Mouse (Mus musculus): ENCODE data around the gene Il13. TPM values are rescaled to one million over a fixed set of nuclear protein-coding genes. Genes with fewer than 3 reads are reported as not detected.

Gene Il13
- total and polyA plus RNA-seq, 3 experiments, result 2.8 to 4.8 (median 3.6) TPM

DNA sequence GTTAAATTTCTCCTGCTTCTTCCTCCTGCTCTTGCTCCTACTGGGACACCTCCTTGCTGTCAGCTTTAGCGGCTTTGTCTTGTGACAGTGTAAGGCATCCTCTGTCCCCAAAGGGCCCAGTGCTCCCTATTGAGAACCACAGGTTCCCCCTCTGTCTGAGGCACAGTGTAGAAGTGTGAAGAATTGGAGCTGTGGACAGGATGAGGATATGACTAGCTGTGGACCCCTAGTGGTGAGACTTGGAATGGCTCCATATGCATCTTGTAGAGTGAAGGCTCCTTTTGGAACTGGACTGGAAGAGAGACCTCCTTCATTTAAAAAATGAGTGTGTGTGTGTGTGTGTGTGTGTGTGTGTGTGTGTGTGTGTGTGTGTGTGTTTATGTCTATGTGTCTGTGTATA lies 6.6 kb downstream of the Il13 start (continued):
- peak; percentile 60; the same call in 1 of the 2 replicates for TF ChIP-seq ZMIZ1 (IDR thresholded peaks at IDR 0.05; ENCODE audit: low read depth, low read length)
- no peak; the same call in 1 of the 2 replicates for TF ChIP-seq JUND (conservative IDR thresholded peaks at IDR 0.05; ENCODE audit: low read depth, low read length)
- peak; percentile 66 for TF ChIP-seq EP300 (IDR thresholded peaks at IDR 0.05; ENCODE audit: low read length)
- TF ChIP-seq NELFE (IDR thresholded peaks at IDR 0.05; ENCODE audit: low read depth, low read length), result peak; percentile 72
- TF ChIP-seq JUN (IDR thresholded peaks at IDR 0.05; ENCODE audit: insufficient read depth, low read depth, low read length), result peak; percentile 46; the same call in 1 of the 2 replicates
- peak; percentile 43; the same call in 1 of the 2 replicates for TF ChIP-seq ELF1 (IDR thresholded peaks at IDR 0.05; ENCODE audit: low read depth, low read length)

DNA sequence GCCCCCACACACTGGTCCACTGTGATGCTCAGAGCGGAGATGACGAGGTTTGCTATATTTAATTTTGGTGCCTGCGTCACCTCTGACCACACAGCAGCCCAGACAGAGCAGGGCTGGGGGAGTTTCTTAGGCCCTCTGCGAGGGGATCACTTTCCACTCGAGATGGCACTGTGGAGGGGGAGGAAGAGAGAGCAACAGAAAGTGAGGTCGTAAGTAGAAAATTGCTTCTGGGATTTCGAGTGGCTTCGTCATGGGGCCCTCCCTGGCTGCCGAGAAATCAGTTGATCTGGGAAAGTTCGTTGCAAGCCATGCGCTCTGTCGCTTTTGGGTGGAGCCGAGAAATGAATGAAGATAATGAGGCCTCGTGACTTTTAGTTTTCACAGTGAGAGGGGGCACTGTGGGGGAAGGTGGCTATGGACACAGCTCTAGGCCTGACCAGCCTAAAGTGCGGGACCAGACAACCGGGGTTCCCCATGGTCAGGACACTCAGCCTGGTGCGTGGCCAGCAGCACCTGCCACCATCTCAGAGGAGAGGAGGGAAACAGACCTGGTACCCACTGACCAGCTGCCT lies 7.6 kb downstream of the Il13 start:
- Histone ChIP-seq H3K27ac (ENCODE audit: insufficient read depth, low read depth) (peak overlapping the region; percentile 95), H3K4me3 (replicated peaks in 1 of 3; ENCODE audit: low read depth in 2 of 3, low read length in 2 of 3, poor library complexity in 1 of 3) (peak overlapping the region; percentile 43 to 50 (median 45)), H3K9me3 (replicated peaks; ENCODE audit: low read length) (peaks cover 8% of the 10 kb centered on the region), H3K27me3 (replicated peaks) (no peaks in the 10 kb centered on the region), H3K9ac (ENCODE audit: insufficient read depth, low read depth) (peak overlapping the region; percentile 32), H3K79me2 (replicated peaks; ENCODE audit: control insufficient read depth, extremely low read depth, insufficient read depth, poor library complexity, severe bottlenecking) (no peaks in the 10 kb centered on the region), H3K36me3 (replicated peaks in 1 of 2; ENCODE audit: control insufficient read depth in 1 of 2, insufficient read depth in 1 of 2, low read length in 1 of 2) (peaks cover 0 to 22% of the 10 kb centered on the region in 2 experiments), H3K4me2 (ENCODE audit: insufficient read depth, low read depth, poor library complexity, severe bottlenecking) (peak overlapping the region; percentile 52), H3K4me1 (ENCODE audit: control insufficient read depth in 1 of 2, insufficient read depth in 2 of 2) (peaks cover 29 to 76% of the 10 kb centered on the region in 2 experiments)
- dilution Hi-C loops (cut with MboI; ENCODE audit: extremely low pct_ligation_motif_present, extremely low pct_unique_long_range_greater_than_20kb, low sequenced_read_pairs) (no loop called here), in situ Hi-C loops (cut with MboI; ENCODE audit: low pct_ligation_motif_present, low pct_unique_long_range_greater_than_20kb, low sequenced_read_pairs) (no loop called here)
- peak; percentile 93 for DNase-seq (ENCODE audit: extremely low read depth)
- no peak for TF ChIP-seq PAX5 (IDR thresholded peaks at IDR 0.05; ENCODE audit: low read length)
- peak; percentile 67; the same call in 1 of the 2 replicates for TF ChIP-seq MAFK (IDR thresholded peaks at IDR 0.05; ENCODE audit: insufficient replicate concordance, low read length)
- TF ChIP-seq NELFE (IDR thresholded peaks at IDR 0.05; ENCODE audit: low read depth, low read length), result peak; percentile 69
- TF ChIP-seq ZMIZ1 (IDR thresholded peaks at IDR 0.05; ENCODE audit: low read depth, low read length), result peak; percentile 47; the same call in 1 of the 2 replicates
- peak; percentile 95 for TF ChIP-seq IRF4 (IDR thresholded peaks at IDR 0.05; ENCODE audit: low read depth, low read length)
- peak; percentile 73; the same call in 1 of the 2 replicates for TF ChIP-seq MXI1 (IDR thresholded peaks at IDR 0.05; ENCODE audit: low read depth, low read length)
- no peak for TF ChIP-seq E2F4 (IDR thresholded peaks at IDR 0.05; ENCODE audit: insufficient replicate concordance, low read depth, low read length)
- peak; percentile 99 for TF ChIP-seq MEF2A (IDR thresholded peaks at IDR 0.05; ENCODE audit: borderline replicate concordance, low read depth, low read length)
- peak; percentile 96 for TF ChIP-seq MAX (IDR thresholded peaks at IDR 0.05; ENCODE audit: low read length)
- TF ChIP-seq TBP (conservative IDR thresholded peaks at IDR 0.05; ENCODE audit: low read depth, low read length), result peak; percentile 67; the same call in 1 of the 2 replicates
- peak; percentile 90 for TF ChIP-seq JUN (IDR thresholded peaks at IDR 0.05; ENCODE audit: insufficient read depth, low read depth, low read length)
- TF ChIP-seq GABPA (IDR thresholded peaks at IDR 0.05; ENCODE audit: insufficient replicate concordance, low read depth, low read length), result no peak
- TF ChIP-seq KAT2A (IDR thresholded peaks at IDR 0.05; ENCODE audit: insufficient replicate concordance, low read length), result 0 out of 2 replicates have a peak, but pooled peaks have one; percentile 45
- TF ChIP-seq MYC (IDR thresholded peaks at IDR 0.05; ENCODE audit: low read depth, low read length), result peak; percentile 93
- peak; percentile 98 for TF ChIP-seq ETS1 (conservative IDR thresholded peaks at IDR 0.05; ENCODE audit: low read depth, low read length)
- TF ChIP-seq TCF12 (IDR thresholded peaks at IDR 0.05; ENCODE audit: low read depth, low read length), result peak; percentile 89
- TF ChIP-seq MAZ (IDR thresholded peaks at IDR 0.05; ENCODE audit: low read depth, low read length), result peak; percentile 96
- no peak for TF ChIP-seq CHD1 (IDR thresholded peaks at IDR 0.05; ENCODE audit: low read depth, low read length)
- peak; percentile 83 for TF ChIP-seq EP300 (IDR thresholded peaks at IDR 0.05; ENCODE audit: low read length)
- TF ChIP-seq USF2 (conservative IDR thresholded peaks at IDR 0.05; ENCODE audit: low read depth, low read length), result peak; percentile 20; the same call in 1 of the 2 replicates
- peak; percentile 79 for TF ChIP-seq JUND (conservative IDR thresholded peaks at IDR 0.05; ENCODE audit: low read depth, low read length)
- TF ChIP-seq CTCF (conservative IDR thresholded peaks at IDR 0.05 in 1 of 2, IDR thresholded peaks at IDR 0.05 in 1 of 2; ENCODE audit: low read depth in 2 of 2, low read length in 2 of 2), result peak in 1 of 2 experiments; percentile 8; a peak in 2 of 4 replicates
- TF ChIP-seq ELF1 (IDR thresholded peaks at IDR 0.05; ENCODE audit: low read depth, low read length), result peak; percentile 62
- peak; percentile 83 for TF ChIP-seq BHLHE40 (IDR thresholded peaks at IDR 0.05; ENCODE audit: low read depth, low read length)
- TF ChIP-seq ZC3H11A (IDR thresholded peaks at IDR 0.05; ENCODE audit: low read depth, low read length), result no peak
- peak; percentile 44; the same call in 1 of the 2 replicates for TF ChIP-seq ZNF384 (IDR thresholded peaks at IDR 0.05; ENCODE audit: low read depth, low read length)
- TF ChIP-seq CHD2 (IDR thresholded peaks at IDR 0.05; ENCODE audit: low read length), result peak; percentile 75; the same call in 1 of the 2 replicates
- no peak; the same call in 1 of the 2 replicates for TF ChIP-seq UBTF (IDR thresholded peaks at IDR 0.05; ENCODE audit: low read depth, low read length)
- TF ChIP-seq HCFC1 (IDR thresholded peaks at IDR 0.05; ENCODE audit: low read depth, low read length), result peak; percentile 48; the same call in 1 of the 2 replicates
- peak; percentile 10 for TF ChIP-seq RAD21 (IDR thresholded peaks at IDR 0.05; ENCODE audit: low read depth, low read length)
- no peak; the same call in 1 of the 2 replicates for TF ChIP-seq ZKSCAN1 (IDR thresholded peaks at IDR 0.05; ENCODE audit: borderline replicate concordance, low read depth, low read length)
- no peak for TF ChIP-seq POLR2AphosphoS2 (IDR thresholded peaks at IDR 0.05; ENCODE audit: low read depth, low read length)
- peak; percentile 40; the same call in 1 of the 2 replicates for TF ChIP-seq RCOR1 (conservative IDR thresholded peaks at IDR 0.05; ENCODE audit: low read depth, low read length)
- TF ChIP-seq POLR2A (IDR thresholded peaks at IDR 0.05; ENCODE audit: low read depth, low read length), result peak; percentile 64; the same call in 1 of the 2 replicates
